Mouse (Mus musculus): ENCODE results near the gene Odf4. TPM values are rescaled to one million over a fixed set of nuclear protein-coding genes. Genes with fewer than 3 reads are reported as not detected.
"Not testable (repeated sequence)": the region's sequence is repeated elsewhere in the genome, so short reads cannot be mapped to it uniquely, and the experiment has no call there.

Gene Odf4
- 0.23 TPM in 1 of 2 replicates, not detected in the other for polyA plus RNA-seq (2015; fragmentation: Nextera tagmentation; extraction: Ambion mirVana)

DNA sequence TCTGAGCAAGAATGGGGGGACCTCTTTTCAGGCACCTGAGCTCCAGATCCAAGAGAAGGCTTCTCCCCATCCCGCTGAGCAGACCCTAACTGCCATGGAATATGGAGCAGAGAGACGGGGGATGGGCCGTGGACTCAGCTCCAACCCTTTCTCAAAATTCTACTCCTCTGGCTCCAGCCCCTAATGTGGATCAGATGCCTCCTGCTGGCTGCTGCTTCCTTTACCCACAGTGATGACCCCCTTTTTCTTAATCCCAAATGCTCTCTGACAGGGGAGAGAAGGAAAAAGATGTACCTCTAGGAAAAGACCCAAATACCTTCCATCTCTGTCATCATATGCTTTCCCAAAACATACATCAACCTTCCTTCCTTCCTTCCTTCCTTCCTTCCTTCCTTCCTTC, at the start of gene Odf4:
Odf4 (minus strand) TSS at position 101 of the 400 bp plus-strand sequence.
- H3K27me3 ChIP-seq = peaks cover 4% of the 10 kb centered on the region; the same call in 1 of the 2 replicates
- no peaks in the 10 kb centered on the region for H3K9me3 ChIP-seq (replicated peaks)
- no peak within 1 kb of the TSS for H3K4me3 ChIP-seq
- H3K36me3 ChIP-seq (ENCODE audit: poor library complexity, severe bottlenecking) = no peaks in the 10 kb centered on the region
- no peak for ATAC-seq
- no peaks in the 10 kb centered on the region for H3K4me1 ChIP-seq
- H3K9ac ChIP-seq = no peak within 1 kb of the TSS
- H3K4me2 ChIP-seq = no peak within 1 kb of the TSS
- WGBS = 83% methylated on average over 3 of the region's 3 CpGs
- no peak within 1 kb of the TSS for H3K27ac ChIP-seq

DNA sequence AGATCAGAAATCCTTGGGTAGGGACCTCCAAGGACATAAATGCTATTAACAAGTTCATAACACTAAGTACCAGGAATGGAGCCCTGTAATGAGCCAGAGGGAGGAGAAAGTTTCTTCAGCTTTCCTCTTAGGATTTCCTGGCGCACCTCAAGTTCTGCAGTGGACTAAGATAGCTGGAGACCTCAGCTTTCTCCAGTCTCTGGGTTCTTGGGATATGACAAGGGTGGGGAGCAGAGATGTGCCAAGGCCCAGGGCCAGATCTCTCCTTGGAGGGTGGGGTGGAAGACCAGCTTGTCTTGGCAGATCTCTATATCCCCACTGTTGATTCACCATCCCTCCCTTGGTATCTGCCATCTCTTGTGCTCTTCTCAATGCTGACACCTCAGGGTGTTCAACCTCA, 48.7 kb upstream of the Odf4 start:
- Histone ChIP-seq H3K4me2 (no peak overlapping the region), H3K4me3 (no peak overlapping the region), H3K27me3 (no peaks in the 10 kb centered on the region), H3K36me3 (ENCODE audit: poor library complexity, severe bottlenecking) (no peaks in the 10 kb centered on the region), H3K27ac (no peak overlapping the region), H3K9me3 (replicated peaks) (no peaks in the 10 kb centered on the region), H3K4me1 (peaks cover 7% of the 10 kb centered on the region), H3K9ac (no peak overlapping the region)
- no peak for ATAC-seq
- WGBS = 78% methylated on average over 1 of the region's 1 CpGs

DNA sequence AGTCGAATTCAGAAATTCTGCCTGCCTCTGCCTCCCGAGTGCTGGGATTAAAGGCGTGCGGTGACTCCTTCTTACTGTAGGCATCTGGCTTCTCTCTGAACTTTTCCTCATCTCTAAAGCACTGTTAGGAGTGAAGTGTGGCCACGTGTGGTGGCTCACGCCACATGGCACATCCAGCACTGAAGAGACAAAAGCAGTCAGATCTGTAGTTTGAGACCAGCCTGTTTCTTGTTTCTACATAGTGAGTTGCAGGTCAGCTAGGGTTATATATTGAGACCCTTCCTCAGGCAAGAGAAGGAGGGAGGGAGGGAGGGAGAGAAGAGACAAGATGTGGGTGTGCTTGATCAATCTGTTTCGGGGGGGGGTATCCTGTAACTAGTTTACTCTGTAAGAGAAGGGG, 48.2 kb upstream of the Odf4 start, which contains the start of gene Rangrf:
Rangrf (minus strand) TSS at position 101 of the 400 bp plus-strand sequence.
- H3K9ac ChIP-seq = 0 out of 2 replicates have a peak within 1 kb of the TSS, but pooled peaks have one; percentile 5
- no peaks in the 10 kb centered on the region for H3K27me3 ChIP-seq
- H3K4me1 ChIP-seq = peaks cover 7% of the 10 kb centered on the region
- ATAC-seq = no peak
- no peak within 1 kb of the TSS for H3K27ac ChIP-seq
- H3K4me2 ChIP-seq = peak within 1 kb of the TSS; percentile 67
- WGBS = 85% methylated on average over 7 of the region's 7 CpGs
- peak within 1 kb of the TSS; percentile 46 for H3K4me3 ChIP-seq
- no peaks in the 10 kb centered on the region for H3K36me3 ChIP-seq (ENCODE audit: poor library complexity, severe bottlenecking)
- no peaks in the 10 kb centered on the region for H3K9me3 ChIP-seq (replicated peaks)

GRCm38 (mm10) chr11:68974059-68974450, 47.2 kb upstream of the Odf4 start:
- H3K27ac ChIP-seq = no peak overlapping the region
- no peaks in the 10 kb centered on the region for H3K27me3 ChIP-seq
- 0 out of 2 replicates have a peak overlapping the region, but pooled peaks have one; percentile 5 for H3K9ac ChIP-seq
- H3K9me3 ChIP-seq (replicated peaks) = no peaks in the 10 kb centered on the region
- H3K36me3 ChIP-seq (ENCODE audit: poor library complexity, severe bottlenecking) = no peaks in the 10 kb centered on the region
- H3K4me1 ChIP-seq = peaks cover 7% of the 10 kb centered on the region
- WGBS = 29% methylated on average over 6 of the region's 6 CpGs
- H3K4me3 ChIP-seq = peak overlapping the region; percentile 46
- H3K4me2 ChIP-seq = peak overlapping the region; percentile 67
- ATAC-seq = no peak

DNA sequence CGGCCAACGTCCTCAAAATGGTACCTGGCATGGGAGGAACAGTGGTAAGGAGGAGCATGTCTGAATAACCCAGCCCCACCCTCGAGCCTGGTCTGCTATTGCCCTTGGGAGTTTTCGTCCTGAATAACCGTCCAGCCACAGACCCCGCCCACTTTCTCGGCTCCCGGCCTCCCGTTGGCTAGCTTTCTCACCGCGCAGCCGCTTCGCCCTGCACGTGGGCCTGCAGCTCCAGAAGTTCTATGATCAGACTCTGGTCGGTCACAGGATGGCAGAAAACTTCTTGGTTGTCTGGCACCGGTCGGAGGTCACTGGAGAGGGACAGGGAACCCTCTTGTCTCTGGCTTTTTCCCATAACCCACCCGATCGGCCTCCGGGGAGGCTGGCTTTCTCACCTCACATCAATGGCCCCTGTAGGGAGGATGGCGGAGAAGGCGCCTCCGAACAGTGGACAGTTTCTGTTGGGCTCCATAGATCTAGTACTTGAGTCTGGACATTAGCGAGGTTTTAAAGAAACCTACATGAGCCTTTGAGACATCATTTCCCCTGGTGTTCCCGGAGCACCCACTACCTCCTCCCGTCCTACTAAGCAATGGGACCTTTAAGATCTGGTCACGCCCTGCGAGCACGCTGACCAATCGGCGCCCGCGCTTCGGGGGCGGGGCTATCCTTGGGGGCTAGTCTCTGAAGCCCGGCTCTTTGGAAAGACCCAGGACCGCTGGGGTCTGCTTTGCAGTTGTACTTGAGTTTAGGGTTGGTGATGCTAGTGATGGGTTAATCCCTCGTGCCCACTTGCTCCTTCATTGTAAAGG, 46.6 kb upstream of the Odf4 start:
- under 1% methylated on average over 38 of the region's 38 CpGs for WGBS
- not testable (repeated sequence) for H3K9me3 ChIP-seq (replicated peaks); H3K36me3 ChIP-seq (ENCODE audit: poor library complexity, severe bottlenecking); H3K4me1 ChIP-seq; H3K27ac ChIP-seq; H3K27me3 ChIP-seq
- H3K9ac ChIP-seq = peak overlapping the region; percentile 50
- peak overlapping the region; percentile 67 for H3K4me2 ChIP-seq
- H3K4me3 ChIP-seq = peak overlapping the region; percentile 46
- peak; percentile 93 for ATAC-seq

GRCm38 (mm10) chr11:68970232-68970631, 43.4 kb upstream of the Odf4 start:
- H3K27me3 ChIP-seq = peaks cover 8% of the 10 kb centered on the region; the same call in 1 of the 2 replicates

DNA sequence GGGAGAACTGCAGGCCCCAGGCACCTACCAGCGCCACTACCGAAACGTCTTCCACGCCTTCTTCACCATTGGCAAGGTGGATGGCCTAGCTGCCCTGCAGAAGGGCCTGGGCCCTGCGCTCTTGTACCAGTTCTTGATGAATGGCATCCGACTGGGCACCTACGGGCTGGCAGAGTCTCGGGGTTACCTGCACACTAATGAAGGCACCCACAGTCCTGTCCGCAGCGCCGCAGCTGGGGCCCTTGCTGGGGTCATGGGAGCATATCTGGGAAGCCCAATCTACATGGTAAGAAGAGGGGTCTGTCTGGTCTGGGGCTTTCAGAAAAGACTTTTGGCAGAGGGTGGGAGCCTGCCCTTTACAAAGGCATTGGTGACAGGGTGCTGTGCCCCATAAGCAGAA, 41.9 kb upstream of the Odf4 start:
- no peaks in the 10 kb centered on the region for H3K36me3 ChIP-seq (ENCODE audit: poor library complexity, severe bottlenecking)
- no peak overlapping the region for H3K27ac ChIP-seq
- peak overlapping the region; percentile 35 for H3K9ac ChIP-seq
- no peak for ATAC-seq
- H3K4me3 ChIP-seq = 0 out of 2 replicates have a peak overlapping the region, but pooled peaks have one; percentile 64
- peaks cover 8% of the 10 kb centered on the region; the same call in 1 of the 2 replicates for H3K27me3 ChIP-seq
- H3K4me2 ChIP-seq = peak overlapping the region; percentile 93
- peaks cover 20% of the 10 kb centered on the region for H3K4me1 ChIP-seq
- 85% methylated on average over 11 of the region's 11 CpGs for WGBS
- no peaks in the 10 kb centered on the region for H3K9me3 ChIP-seq (replicated peaks)

More at GRCm38 (mm10) chr11:68970232-68970631, 43.4 kb upstream of the Odf4 start:
- H3K9me3 ChIP-seq (replicated peaks) = no peaks in the 10 kb centered on the region
- H3K4me3 ChIP-seq = no peak overlapping the region
- no peak overlapping the region for H3K27ac ChIP-seq
- H3K4me1 ChIP-seq = peaks cover 20% of the 10 kb centered on the region
- WGBS = 72% methylated on average over 4 of the region's 4 CpGs
- H3K9ac ChIP-seq = no peak overlapping the region
- no peak for ATAC-seq
- no peak overlapping the region for H3K4me2 ChIP-seq
- H3K36me3 ChIP-seq (ENCODE audit: poor library complexity, severe bottlenecking) = no peaks in the 10 kb centered on the region

- peak within 1 kb of the TSS; percentile 93 for H3K4me2 ChIP-seq
- peak; percentile 99 for ATAC-seq
- peaks cover 13% of the 10 kb centered on the region for H3K4me1 ChIP-seq
- H3K9me3 ChIP-seq (replicated peaks) = no peaks in the 10 kb centered on the region
- no peak within 1 kb of the TSS for H3K27ac ChIP-seq
- H3K36me3 ChIP-seq (ENCODE audit: poor library complexity, severe bottlenecking) = no peaks in the 10 kb centered on the region
- H3K4me3 ChIP-seq = peak within 1 kb of the TSS; percentile 64
- H3K27me3 ChIP-seq = peaks cover 13% of the 10 kb centered on the region; the same call in 1 of the 2 replicates
- H3K9ac ChIP-seq = peak within 1 kb of the TSS; percentile 75
- WGBS = 2% methylated on average over 50 of the region's 50 CpGs
Observed at GRCm38 (mm10) chr11:68967337-68968282, 40.7 kb upstream of the Odf4 start, which contains the start of gene Slc25a35. Slc25a35 (plus strand) TSS chr11:68968131.

- ATAC-seq = no peak
- Histone ChIP-seq H3K9ac (no peak overlapping the region), H3K4me2 (no peak overlapping the region), H3K27ac (no peak overlapping the region), H3K9me3 (replicated peaks) (no peaks in the 10 kb centered on the region), H3K4me3 (no peak overlapping the region), H3K4me1 (peaks cover 13% of the 10 kb centered on the region), H3K27me3 (peaks cover 13% of the 10 kb centered on the region; the same call in 1 of the 2 replicates), H3K36me3 (ENCODE audit: poor library complexity, severe bottlenecking) (no peaks in the 10 kb centered on the region)
- WGBS = 46% methylated on average over 1 of the region's 1 CpGs
Observed at GRCm38 (mm10) chr11:68966554-68966953, 39.7 kb upstream of the Odf4 start.

DNA sequence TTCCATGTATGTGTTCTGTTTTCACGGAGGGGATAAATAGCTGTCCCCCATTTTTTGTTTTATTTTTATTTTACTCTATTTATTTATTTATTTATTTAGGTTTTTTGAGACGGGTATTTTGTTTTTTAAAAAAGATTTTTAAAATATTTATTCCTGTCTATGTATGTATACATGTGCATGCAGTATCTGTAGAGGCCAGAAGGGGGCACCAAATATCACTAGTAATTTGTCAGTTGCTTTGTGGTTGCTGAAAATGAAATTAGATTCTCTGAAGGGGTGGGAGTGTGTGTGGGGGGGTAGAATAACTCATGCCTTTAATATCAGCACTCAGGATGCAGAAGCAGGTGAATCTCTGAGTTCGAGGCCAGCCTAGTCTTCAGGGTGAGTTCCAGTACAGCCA, 39.0 kb upstream of the Odf4 start:
- WGBS = 32% methylated on average over 3 of the region's 3 CpGs
- H3K4me1 ChIP-seq = peaks cover 13% of the 10 kb centered on the region
- no peak for ATAC-seq
- no peak overlapping the region for H3K4me2 ChIP-seq
- no peak overlapping the region for H3K4me3 ChIP-seq
- no peak overlapping the region for H3K9ac ChIP-seq
- H3K36me3 ChIP-seq (ENCODE audit: poor library complexity, severe bottlenecking) = no peaks in the 10 kb centered on the region
- H3K27ac ChIP-seq = no peak overlapping the region
- no peaks in the 10 kb centered on the region for H3K9me3 ChIP-seq (replicated peaks)
- peaks cover 13% of the 10 kb centered on the region; the same call in 1 of the 2 replicates for H3K27me3 ChIP-seq

GRCm38 (mm10) chr11:68965050-68965449, 38.2 kb upstream of the Odf4 start:
- Histone ChIP-seq H3K4me1 (peaks cover 13% of the 10 kb centered on the region), H3K9ac (no peak overlapping the region), H3K4me2 (no peak overlapping the region), H3K4me3 (no peak overlapping the region), H3K27me3 (peaks cover 13% of the 10 kb centered on the region; the same call in 1 of the 2 replicates), H3K27ac (no peak overlapping the region), H3K9me3 (replicated peaks) (no peaks in the 10 kb centered on the region), H3K36me3 (ENCODE audit: poor library complexity, severe bottlenecking) (no peaks in the 10 kb centered on the region)
- no peak for ATAC-seq

Data from forebrain, embryonic 13.5 days (tissue).